Mouse (Mus musculus) kidney, adult 2 months (tissue): ENCODE measurements around the gene Lrrc8c. TPM values are rescaled to one million over a fixed set of nuclear protein-coding genes. Genes with fewer than 3 reads are reported as not detected.

Source experiments
- DNase-seq: peaks from one replicate; pipeline ENCODE4 v3.0.0; 2021
- H3K27ac ChIP-seq: fragments of 200-500 bp; 2 replicates; pipeline ENCODE4 v1.5.1; 2012; ENCODE audit warnings: low read depth, low read length, control low read depth, inconsistent platforms; ENCODE audit not compliant: insufficient read depth
- H3K27me3 ChIP-seq: fragments of 200-500 bp; replicated peaks from 2 replicates; pipeline ENCODE4 v1.6.1; 2012; ENCODE audit warnings: mild to moderate bottlenecking, moderate library complexity, low read length, inconsistent platforms; ENCODE audit not compliant: control insufficient read depth, insufficient read depth
- H3K36me3 ChIP-seq: fragments of 200-500 bp; 2 replicates; pipeline ENCODE4 v1.6.1; 2012; ENCODE audit warnings: mild to moderate bottlenecking, moderate library complexity, low read length, inconsistent platforms; ENCODE audit not compliant: control insufficient read depth, insufficient read depth
- H3K4me1 ChIP-seq: fragments of 200-500 bp; 2 replicates; pipeline ENCODE4 v1.6.1; 2011; ENCODE audit warnings: low read length; ENCODE audit not compliant: control insufficient read depth, insufficient read depth
- H3K4me3 ChIP-seq: fragments of 200-500 bp; 2 replicates; pipeline ENCODE4 v1.5.1; 2011; ENCODE audit warnings: mild to moderate bottlenecking, low read depth, low read length, control low read depth; ENCODE audit not compliant: insufficient read depth
- CTCF ChIP-seq: fragments of 200-500 bp; conservative IDR thresholded peaks from 2 replicates; pipeline ENCODE4 v1.5.1; 2011; ENCODE audit warnings: low read depth, mild to moderate bottlenecking, control low read depth, low read length, moderate library complexity, mixed read lengths; ENCODE audit not compliant: insufficient read depth, insufficient read length
- POLR2A ChIP-seq: fragments of 200-500 bp; IDR thresholded peaks from one replicate; pipeline ENCODE4 v1.6.1; 2011; ENCODE audit warnings: low read depth, low read length, control low read depth
- WGBS: fragments of 180-500 bp; shearing (Covaris S2); methylation state at CpG from one replicate; pipeline ENCODE4 v1.1.7; 2018; 5-methylcytosine and 5-hydroxymethylcytosine counted together
- polyA plus RNA-seq: library from polyadenylated mRNA; depleted of rRNA; stranded (reverse); fragments of >200 nt; gene quantifications from 2 replicates; pipeline ENCODE4 v1.2.3, GENCODE M21; 2012

The Lrrc8c gene
- polyA plus RNA-seq, 1 experiment, result 13.6 TPM

DNA sequence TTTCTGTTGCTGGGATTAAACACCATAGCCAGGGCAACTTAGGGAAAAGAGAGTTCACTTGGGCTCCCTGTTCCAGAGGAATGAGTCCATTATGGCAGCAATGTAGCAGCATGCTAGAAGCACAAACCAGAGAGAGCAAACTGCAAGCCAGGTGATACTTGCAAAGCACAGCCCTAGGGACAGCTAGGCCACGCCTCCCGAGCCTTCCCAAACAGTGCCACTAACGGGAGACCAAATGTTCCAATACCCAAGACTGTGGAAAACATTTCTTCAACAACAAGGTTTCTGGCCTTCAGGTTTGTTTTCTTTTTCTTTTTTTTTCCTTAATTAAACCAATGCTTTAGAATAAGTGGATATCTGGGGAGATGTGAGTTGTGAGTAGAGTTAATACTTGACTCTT is 38.2 kb downstream of the Lrrc8c start:
- H3K36me3 ChIP-seq, result no peaks in the 10 kb centered on the region
- 98% methylated on average over 3 of the region's 3 CpGs for WGBS
- H3K4me1 ChIP-seq, result no peaks in the 10 kb centered on the region
- no peaks in the 10 kb centered on the region for H3K27me3 ChIP-seq
- TF ChIP-seq POLR2A, result no peak
- no peak for TF ChIP-seq CTCF
- no peak overlapping the region for H3K4me3 ChIP-seq
- H3K27ac ChIP-seq, result no peak overlapping the region
- DNase-seq, result no peak

DNA sequence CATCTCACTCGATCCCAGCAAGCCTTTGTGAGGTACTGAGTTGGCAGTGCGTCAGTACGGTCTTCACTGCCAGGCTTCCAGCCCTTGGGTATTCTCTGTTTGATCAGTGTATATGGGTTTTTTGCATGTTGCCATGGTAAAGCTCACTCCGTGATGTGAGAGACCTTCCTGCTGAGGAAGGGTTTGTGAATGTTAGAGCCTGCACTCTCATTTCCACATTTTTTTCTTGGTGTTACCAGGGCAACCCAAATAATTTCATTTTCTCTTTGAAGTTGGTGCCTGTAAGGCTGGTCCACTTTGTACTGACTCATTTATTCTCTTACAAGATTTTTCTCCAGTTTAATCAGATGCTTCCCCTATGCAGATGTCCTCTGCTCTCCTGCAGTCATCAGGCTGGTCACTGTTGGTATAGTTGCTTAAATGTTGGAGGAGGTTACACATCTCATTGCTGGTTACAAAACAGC is 38.6 kb downstream of the Lrrc8c start:
- Histone ChIP-seq H3K4me3 (no peak overlapping the region), H3K27ac (no peak overlapping the region), H3K27me3 (no peaks in the 10 kb centered on the region), H3K4me1 (no peaks in the 10 kb centered on the region), H3K36me3 (no peaks in the 10 kb centered on the region)
- DNase-seq, result no peak
- TF ChIP-seq POLR2A (no peak), CTCF (no peak)
- 72% methylated on average over 4 of the region's 4 CpGs for WGBS

DNA sequence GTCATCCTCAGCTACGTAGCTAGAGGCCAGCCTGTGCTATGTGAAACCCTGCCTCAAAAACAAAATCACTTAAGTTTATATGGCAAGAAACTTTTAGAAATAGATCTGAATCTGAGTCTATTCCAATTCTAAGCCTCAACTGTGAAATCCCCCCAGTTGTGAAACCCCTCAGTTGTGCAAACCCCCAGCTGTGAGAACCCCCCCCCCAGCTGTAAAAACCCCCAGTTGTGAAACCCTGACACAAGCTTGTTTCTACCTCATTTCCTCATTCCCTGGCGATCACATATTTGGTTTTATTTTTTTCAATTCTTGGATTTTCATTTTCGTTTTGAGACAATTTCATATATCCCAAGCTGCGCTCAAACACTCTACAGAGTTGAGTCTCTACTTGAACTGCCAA is 39.3 kb downstream of the Lrrc8c start:
- Histone ChIP-seq H3K36me3 (no peaks in the 10 kb centered on the region), H3K27me3 (no peaks in the 10 kb centered on the region), H3K4me1 (no peaks in the 10 kb centered on the region), H3K4me3 (no peak overlapping the region), H3K27ac (no peak overlapping the region)
- TF ChIP-seq CTCF, result no peak
- no peak for TF ChIP-seq POLR2A
- 84% methylated on average over 4 of the region's 4 CpGs for WGBS
- DNase-seq, result no peak

DNA sequence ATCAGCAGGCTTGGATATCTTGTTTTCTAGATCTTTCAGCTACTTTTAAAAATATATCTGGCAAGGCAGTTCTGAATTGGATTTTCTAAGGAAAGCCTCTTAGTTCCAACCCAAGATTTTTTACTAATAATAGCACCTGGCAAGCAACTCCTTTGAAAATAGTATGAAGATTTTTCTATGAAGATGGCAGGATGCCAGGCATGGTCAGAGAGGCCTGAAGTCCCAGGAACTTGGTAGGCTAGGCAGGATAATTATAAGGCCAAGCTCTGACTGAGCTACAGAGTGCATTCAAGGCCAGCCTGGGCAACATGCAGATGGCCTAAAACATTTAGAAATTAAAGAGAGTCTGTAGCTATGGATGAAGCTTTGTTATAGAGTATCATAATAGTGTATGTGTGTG is 42.7 kb downstream of the Lrrc8c start:
- TF ChIP-seq CTCF, result no peak
- TF ChIP-seq POLR2A, result no peak
- Histone ChIP-seq H3K4me3 (no peak overlapping the region), H3K4me1 (no peaks in the 10 kb centered on the region), H3K27ac (no peak overlapping the region), H3K27me3 (no peaks in the 10 kb centered on the region), H3K36me3 (no peaks in the 10 kb centered on the region)
- peak; percentile 47 for DNase-seq

DNA sequence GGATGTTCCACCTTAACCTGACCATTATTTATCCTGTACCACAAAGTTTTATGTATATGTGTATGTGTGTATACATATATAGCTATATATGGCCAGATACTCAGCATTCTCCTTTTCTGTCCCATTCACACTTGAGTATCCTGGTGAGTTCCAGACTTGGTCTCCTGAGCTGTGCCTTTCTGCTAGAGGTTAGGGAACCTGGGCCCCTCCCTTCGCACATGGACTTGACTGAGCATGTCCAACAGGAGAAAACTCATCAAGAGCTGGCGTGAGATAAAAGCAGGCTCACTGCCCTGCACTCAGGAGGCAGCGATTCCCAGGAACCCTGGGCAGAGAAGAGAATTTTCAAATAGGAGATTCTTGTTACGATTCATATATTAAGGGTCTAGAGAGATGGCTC is 45.6 kb downstream of the Lrrc8c start:
- no peaks in the 10 kb centered on the region for H3K27me3 ChIP-seq
- no peak overlapping the region for H3K27ac ChIP-seq
- TF ChIP-seq POLR2A (no peak), CTCF (no peak)
- 84% methylated on average over 4 of the region's 4 CpGs for WGBS
- DNase-seq, result no peak
- no peaks in the 10 kb centered on the region for H3K36me3 ChIP-seq
- H3K4me3 ChIP-seq, result no peak overlapping the region
- H3K4me1 ChIP-seq, result no peaks in the 10 kb centered on the region

DNA sequence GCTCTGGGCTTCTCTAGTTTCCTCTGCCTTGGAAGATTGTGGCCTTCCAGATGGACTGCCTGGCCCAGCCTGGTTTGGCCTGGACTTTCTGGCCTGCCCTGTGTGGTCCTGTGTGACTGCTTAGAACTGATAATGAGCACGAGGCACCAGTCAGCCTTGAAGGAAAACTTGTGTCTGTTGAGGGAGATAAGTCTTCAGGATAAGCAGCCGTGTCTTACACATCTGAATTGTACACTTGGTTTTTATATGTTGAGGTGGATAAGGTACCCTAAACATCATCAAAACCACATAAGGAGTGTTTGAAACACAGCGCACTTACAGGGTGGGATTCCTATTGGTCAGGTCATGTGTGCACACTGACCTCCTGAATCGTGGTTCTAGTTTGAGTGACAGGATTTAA is 46.6 kb downstream of the Lrrc8c start:
- no peaks in the 10 kb centered on the region for H3K36me3 ChIP-seq
- 81% methylated on average over 4 of the region's 4 CpGs for WGBS

DNA sequence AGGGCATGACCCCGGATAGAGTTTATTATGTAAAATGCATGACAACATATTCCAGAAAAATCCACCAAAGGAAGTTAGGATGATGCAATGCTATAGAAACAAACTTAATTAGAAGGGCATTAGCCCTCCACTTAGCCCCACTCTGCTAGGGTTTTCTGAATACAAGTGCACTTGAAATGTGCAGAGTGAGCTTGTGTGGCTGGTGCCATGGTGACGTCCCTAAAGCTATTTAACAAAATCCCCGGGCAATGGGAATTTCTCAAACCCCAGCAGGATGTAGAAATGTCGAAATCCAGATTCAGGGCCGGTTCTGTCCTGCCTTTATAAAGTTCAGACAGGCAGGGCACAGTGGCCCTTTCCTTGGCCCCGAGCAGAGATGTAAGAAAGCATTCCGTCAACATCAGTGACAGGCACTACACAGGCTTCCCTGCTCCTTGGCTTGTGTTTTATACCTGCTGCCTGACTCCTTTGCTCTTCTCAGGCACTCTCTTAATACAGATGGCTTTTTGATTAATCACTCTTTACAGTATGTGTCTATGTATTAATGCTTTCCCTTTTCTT is 47.7 kb downstream of the Lrrc8c start:
- Histone ChIP-seq H3K27ac (no peak overlapping the region), H3K4me1 (no peaks in the 10 kb centered on the region), H3K27me3 (no peaks in the 10 kb centered on the region), H3K36me3 (no peaks in the 10 kb centered on the region), H3K4me3 (no peak overlapping the region)
- 70% methylated on average over 7 of the region's 7 CpGs for WGBS
- no peak for TF ChIP-seq CTCF
- no peak for TF ChIP-seq POLR2A
- DNase-seq, result no peak

More for the DNA sequence above, 46.6 kb downstream of the Lrrc8c start:
- H3K4me3 ChIP-seq, result no peak overlapping the region
- H3K27me3 ChIP-seq, result no peaks in the 10 kb centered on the region
- H3K27ac ChIP-seq, result no peak overlapping the region
- no peak for DNase-seq
- H3K4me1 ChIP-seq, result no peaks in the 10 kb centered on the region
- no peak for TF ChIP-seq POLR2A
- TF ChIP-seq CTCF, result no peak

DNA sequence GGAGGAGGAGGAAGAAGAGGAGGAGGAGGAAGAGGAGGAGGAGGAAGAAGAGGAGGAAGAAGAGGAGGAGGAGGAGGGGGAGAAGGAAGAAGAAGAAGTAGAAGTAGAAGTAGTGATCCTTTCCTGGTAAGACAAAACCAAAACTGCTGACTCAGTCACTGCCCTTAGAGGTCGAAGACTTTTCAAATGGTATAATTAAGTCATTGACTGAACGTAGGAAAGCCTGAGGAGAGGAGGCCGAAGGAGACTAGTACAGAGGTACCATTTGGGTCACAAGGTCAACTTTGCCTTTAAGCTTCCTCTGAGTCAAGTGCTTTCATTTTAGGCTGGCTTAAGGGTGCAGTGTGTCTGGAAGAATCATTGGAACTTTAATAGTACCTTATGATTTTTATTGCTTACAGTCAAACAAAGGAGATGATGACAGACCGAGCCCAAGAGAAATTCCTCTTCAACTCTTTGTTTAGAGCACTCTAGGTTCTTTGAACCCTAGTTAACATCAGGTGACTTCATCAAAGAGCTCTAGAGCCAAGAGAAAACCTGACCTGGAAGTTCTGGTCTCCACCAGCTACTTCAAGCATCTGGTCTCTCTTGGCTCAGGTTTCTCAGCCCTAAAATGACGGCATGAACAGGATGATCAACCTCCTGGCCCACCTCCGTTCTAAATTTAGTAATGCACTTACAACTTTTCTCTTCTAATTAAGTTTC is 49.0 kb downstream of the Lrrc8c start:
- no peak for TF ChIP-seq POLR2A
- no peak for TF ChIP-seq CTCF
- no peak for DNase-seq
- Histone ChIP-seq H3K36me3 (no peaks in the 10 kb centered on the region), H3K27me3 (no peaks in the 10 kb centered on the region), H3K4me3 (no peak overlapping the region), H3K27ac (no peak overlapping the region), H3K4me1 (no peaks in the 10 kb centered on the region)
- WGBS, result 63% methylated on average over 6 of the region's 6 CpGs
